Mouse (Mus musculus) CH12.LX (cell line): ENCODE data around the gene Kctd8. TPM values are rescaled to one million over a fixed set of nuclear protein-coding genes. Genes with fewer than 3 reads are reported as not detected.

ENCODE experiments used
- DNase-seq: peaks from one replicate; pipeline ENCODE4 v3.0.0-alpha.2; 2013; ENCODE audit errors: extremely low read depth
- H3K27ac ChIP-seq: 2 replicates; pipeline ENCODE4 v1.5.1; 2012; ENCODE audit warnings: low read depth, mild to moderate bottlenecking, control low read depth, moderate library complexity; ENCODE audit not compliant: insufficient read depth
- H3K27me3 ChIP-seq: replicated peaks from 2 replicates; pipeline ENCODE3; 2012; ENCODE audit warnings: inconsistent platforms
- H3K36me3 ChIP-seq, 2 experiments: replicated peaks in 1 of 2; 2 replicates each; pipeline versions ENCODE3 to v1.6.1; 2012; ENCODE audit warnings: inconsistent platforms in 1 of 2, low read length in 1 of 2, mild to moderate bottlenecking in 1 of 2, mixed read lengths in 1 of 2, moderate library complexity in 1 of 2; ENCODE audit not compliant: control insufficient read depth in 1 of 2, insufficient read depth in 1 of 2
- H3K4me1 ChIP-seq, 2 experiments: 2 replicates each; pipeline ENCODE4 v1.6.1; 2012; ENCODE audit warnings: inconsistent platforms in 1 of 2, moderate library complexity in 1 of 2; ENCODE audit not compliant: insufficient read depth in 2 of 2, control insufficient read depth in 1 of 2
- H3K4me2 ChIP-seq: 2 replicates; pipeline ENCODE4 v1.6.1; 2012; ENCODE audit warnings: low read depth, mild to moderate bottlenecking, control low read depth; ENCODE audit not compliant: poor library complexity, insufficient read depth, severe bottlenecking
- H3K4me3 ChIP-seq, 3 experiments: fragments of 150-350 bp in 1 of 3; sonication (generic) in 1 of 3; replicated peaks in 1 of 3; 2 replicates each; pipeline versions ENCODE3 to v1.5.1; 2011 to 2012; ENCODE audit warnings: low read depth in 2 of 3, low read length in 2 of 3, mild to moderate bottlenecking in 2 of 3, moderate library complexity in 2 of 3, control low read depth in 1 of 3, improper control_type of control experiment in 1 of 3, inconsistent platforms in 1 of 3, mixed read lengths in 1 of 3; ENCODE audit not compliant: poor library complexity in 1 of 3
- H3K79me2 ChIP-seq: replicated peaks from 2 replicates; pipeline ENCODE4 v1.6.1; 2012; ENCODE audit warnings: mild to moderate bottlenecking, moderate library complexity; ENCODE audit not compliant: control insufficient read depth, poor library complexity, insufficient read depth, severe bottlenecking; ENCODE audit errors: extremely low read depth
- H3K9ac ChIP-seq: 2 replicates; pipeline ENCODE4 v1.6.1; 2012; ENCODE audit warnings: low read depth, mild to moderate bottlenecking, control low read depth, moderate library complexity; ENCODE audit not compliant: insufficient read depth
- H3K9me3 ChIP-seq: replicated peaks from 2 replicates; pipeline ENCODE3; 2012; ENCODE audit warnings: low read length, inconsistent platforms, mixed read lengths
- CHD2 ChIP-seq: IDR thresholded peaks from 2 replicates; pipeline ENCODE4 v1.6.1; 2011; ENCODE audit warnings: low read length, improper control_type of control experiment
- CTCF ChIP-seq, 2 experiments: IDR thresholded peaks in 1 of 2; conservative IDR thresholded peaks in 1 of 2; 2 replicates each; pipeline ENCODE4 v1.5.1; 2011 to 2012; ENCODE audit warnings: low read depth in 2 of 2, low read length in 2 of 2, improper control_type of control experiment in 1 of 2, inconsistent platforms in 1 of 2, mild to moderate bottlenecking in 1 of 2, moderate library complexity in 1 of 2
- E2F4 ChIP-seq: IDR thresholded peaks from 2 replicates; pipeline ENCODE4 v1.6.1; 2011; ENCODE audit warnings: low read depth, low read length, improper control_type of control experiment; ENCODE audit not compliant: insufficient replicate concordance
- ELF1 ChIP-seq: IDR thresholded peaks from 2 replicates; pipeline ENCODE4 v1.6.1; 2014; ENCODE audit warnings: low read depth, mild to moderate bottlenecking, inconsistent platforms, low read length, improper control_type of control experiment
- JUN ChIP-seq: IDR thresholded peaks from 2 replicates; pipeline ENCODE4 v1.6.1; 2011; ENCODE audit warnings: low read depth, mild to moderate bottlenecking, low read length, improper control_type of control experiment, moderate library complexity; ENCODE audit not compliant: insufficient read depth
- MAFK ChIP-seq: IDR thresholded peaks from 2 replicates; pipeline ENCODE4 v1.6.1; 2011; ENCODE audit warnings: low read length, improper control_type of control experiment; ENCODE audit not compliant: insufficient replicate concordance
- MAX ChIP-seq: IDR thresholded peaks from 2 replicates; pipeline ENCODE4 v1.6.1; 2011; ENCODE audit warnings: low read length, improper control_type of control experiment
- MEF2A ChIP-seq: IDR thresholded peaks from 2 replicates; pipeline ENCODE4 v1.6.1; 2014; ENCODE audit warnings: low read depth, mild to moderate bottlenecking, inconsistent platforms, low read length, improper control_type of control experiment, borderline replicate concordance
- NELFE ChIP-seq: IDR thresholded peaks from 2 replicates; pipeline ENCODE4 v1.6.1; 2011; ENCODE audit warnings: low read depth, low read length, improper control_type of control experiment
- PAX5 ChIP-seq: IDR thresholded peaks from 2 replicates; pipeline ENCODE4 v1.6.1; 2012; ENCODE audit warnings: low read length, inconsistent platforms, mixed read lengths
- POLR2A ChIP-seq: IDR thresholded peaks from 2 replicates; pipeline ENCODE4 v1.6.1; 2011; ENCODE audit warnings: low read depth, mild to moderate bottlenecking, improper control_type of control experiment, low read length
- POLR2AphosphoS2 ChIP-seq: IDR thresholded peaks from 2 replicates; pipeline ENCODE4 v1.6.1; 2011; ENCODE audit warnings: low read depth, low read length, improper control_type of control experiment
- RAD21 ChIP-seq: IDR thresholded peaks from 2 replicates; pipeline ENCODE4 v1.6.1; 2011; ENCODE audit warnings: low read depth, mild to moderate bottlenecking, low read length, improper control_type of control experiment, moderate library complexity
- SMC3 ChIP-seq: IDR thresholded peaks from 2 replicates; pipeline ENCODE4 v1.6.1; 2011; ENCODE audit warnings: low read depth, low read length, improper control_type of control experiment
- TBP ChIP-seq: conservative IDR thresholded peaks from 2 replicates; pipeline ENCODE4 v1.6.1; 2011; ENCODE audit warnings: low read depth, low read length, improper control_type of control experiment
- USF2 ChIP-seq: conservative IDR thresholded peaks from 2 replicates; pipeline ENCODE4 v1.6.1; 2011; ENCODE audit warnings: low read depth, low read length, improper control_type of control experiment
- ZC3H11A ChIP-seq: IDR thresholded peaks from 2 replicates; pipeline ENCODE4 v1.6.1; 2012; ENCODE audit warnings: low read depth, mild to moderate bottlenecking, inconsistent platforms, low read length, improper control_type of control experiment
- dilution Hi-C: fragments of 300-500 bp; cut with MboI; formaldehyde crosslinking; loops from 2 replicates; pipeline ENCODE4 v1.14.3; 2020; ENCODE audit warnings: low sequenced_read_pairs; ENCODE audit not compliant: extremely low pct_unique_long_range_greater_than_20kb, extremely low pct_ligation_motif_present
- in situ Hi-C: fragments of 300-500 bp; cut with MboI; formaldehyde crosslinking; loops from 3 replicates; pipeline ENCODE4 v1.14.3; 2019; ENCODE audit warnings: low sequenced_read_pairs, low pct_ligation_motif_present, low pct_unique_long_range_greater_than_20kb, mixed read lengths
- polyA plus RNA-seq: library from polyadenylated mRNA; unstranded; fragments of >175 nt; gene quantifications from 2 replicates; pipeline ENCODE4 v1.2.1, GENCODE M21; 2012; ENCODE audit warnings: low read depth; ENCODE audit not compliant: insufficient read length
- total RNA-seq, 2 experiments: library from RNA; depleted of rRNA; stranded (reverse); fragments of 300-350 nt in 1 of 2; fragments of >200 nt in 1 of 2; gene quantifications; 2 replicates each; pipeline ENCODE4 v1.2.3; 2012 to 2014

Kctd8 gene
- not detected in 2 replicates for total RNA-seq (2012; rRNA removed)
- not detected in 2 replicates for total RNA-seq (2014; rRNA removed)
- not detected in 2 replicates for polyA plus RNA-seq

GRCm38 (mm10) chr5:69340919-69341801 is at the start of gene Kctd8:
Gene Kctd8, minus strand, starts transcription at chr5:69341679.
- H3K4me3 ChIP-seq = no peak within 1 kb of the TSS
- no peak within 1 kb of the TSS for H3K27ac ChIP-seq
- TF ChIP-seq TBP = no peak
- dilution Hi-C loops (no loop called here), in situ Hi-C loops (no loop called here)
- H3K4me2 ChIP-seq = no peak within 1 kb of the TSS
- no peaks in the 10 kb centered on the region for H3K36me3 ChIP-seq
- no peak within 1 kb of the TSS for H3K9ac ChIP-seq
- peaks cover 15% of the 10 kb centered on the region for H3K9me3 ChIP-seq
- H3K4me1 ChIP-seq = no peaks in the 10 kb centered on the region
- no peak for DNase-seq
- no peaks in the 10 kb centered on the region for H3K79me2 ChIP-seq
- H3K27me3 ChIP-seq = no peaks in the 10 kb centered on the region

- H3K9ac ChIP-seq = no peak overlapping the region
- no peak for TF ChIP-seq MEF2A
- TF ChIP-seq CHD2 = no peak
- no peak for TF ChIP-seq POLR2AphosphoS2
- no peak for TF ChIP-seq POLR2A
- no peak for TF ChIP-seq MAFK
- TF ChIP-seq JUN = no peak
- no peak for TF ChIP-seq SMC3
- TF ChIP-seq RAD21 = no peak
- no peak for TF ChIP-seq NELFE
- TF ChIP-seq MAX = no peak
- no peak for TF ChIP-seq ELF1
- no peak for TF ChIP-seq USF2
- TF ChIP-seq ZC3H11A = no peak
- TF ChIP-seq E2F4 = no peak
- no peak for TF ChIP-seq PAX5
- TF ChIP-seq CTCF (conservative IDR thresholded peaks at IDR 0.05 in 1 of 2, IDR thresholded peaks at IDR 0.05 in 1 of 2; ENCODE audit: low read depth in 2 of 2, low read length in 2 of 2) = no peak
- in situ Hi-C loops (no loop called here), dilution Hi-C loops (no loop called here)
- H3K27ac ChIP-seq = no peak overlapping the region
- H3K4me2 ChIP-seq = no peak overlapping the region
- no peak overlapping the region for H3K4me3 ChIP-seq
- H3K36me3 ChIP-seq = no peaks in the 10 kb centered on the region
- no peak for DNase-seq
- no peaks in the 10 kb centered on the region for H3K27me3 ChIP-seq
- no peaks in the 10 kb centered on the region for H3K79me2 ChIP-seq
- H3K9me3 ChIP-seq = no peaks in the 10 kb centered on the region
- H3K4me1 ChIP-seq = no peaks in the 10 kb centered on the region
Measured at GRCm38 (mm10) chr5:69379072-69379471, 37.6 kb upstream of the Kctd8 start.
